Mouse (Mus musculus): ENCODE results near the gene Mettl13. TPM values are rescaled to one million over a fixed set of nuclear protein-coding genes. Genes with fewer than 3 reads are reported as not detected.
A peak's percentile ranks its signal among the peaks of the same experiment; 100 is the strongest.

The Mettl13 gene
- total RNA-seq, 2 experiments from 2014 or later = 7.3 to 8.1 TPM

GRCm38 (mm10) chr1:162543231-162543630 is 5.1 kb downstream of the Mettl13 start:
- no peak for DNase-seq
- intact Hi-C loops (cut with DNase I) = no loop called here

- intact Hi-C loops (cut with DNase I) = loop anchor here (5.0 kb wide), 1 partner anchor 57 kb away; the partner anchor contains the start of gene Dnm3
- DNase-seq = peak in 1 of 2 experiments; percentile 11
Measured at GRCm38 (mm10) chr1:162533766-162534560, 14.4 kb downstream of the Mettl13 start.

GRCm38 (mm10) chr1:162532330-162532729 is 16.0 kb downstream of the Mettl13 start:
- DNase-seq = no peak
- intact Hi-C loops (cut with DNase I) = loop anchor here (5.0 kb wide), 1 partner anchor 55 kb away; the partner anchor contains the start of gene Dnm3

GRCm38 (mm10) chr1:162531584-162531983 is 16.8 kb downstream of the Mettl13 start:
- no peak for DNase-seq
- intact Hi-C loops (cut with DNase I) = loop anchor here (5.0 kb wide), 1 partner anchor 54 kb away; the partner anchor contains the start of gene Dnm3

GRCm38 (mm10) chr1:162530666-162531065 is 17.7 kb downstream of the Mettl13 start:
- intact Hi-C loops (cut with DNase I) = loop anchor here (5.0 kb wide), 1 partner anchor 53 kb away; the partner anchor contains the start of gene Dnm3

GRCm38 (mm10) chr1:162529651-162530050 is 18.7 kb downstream of the Mettl13 start:
- no peak for DNase-seq
- intact Hi-C loops (cut with DNase I) = loop anchor here (1.0 to 5.0 kb wide), 2 partner anchors 52 to 171 kb away; partner anchors contain the start of gene Dnm3

More at GRCm38 (mm10) chr1:162530666-162531065, 17.7 kb downstream of the Mettl13 start:
- DNase-seq = no peak

- intact Hi-C loops (cut with DNase I) = no loop called here
- no peak for DNase-seq
Measured at GRCm38 (mm10) chr1:162515116-162515515, 33.2 kb downstream of the Mettl13 start.

GRCm38 (mm10) chr1:162510013-162510356 is 38.4 kb downstream of the Mettl13 start:
- intact Hi-C loops (cut with DNase I) = no loop called here
- no peak for DNase-seq

GRCm38 (mm10) chr1:162509329-162510012 is 38.9 kb downstream of the Mettl13 start:
- intact Hi-C loops (cut with DNase I) = no loop called here

GRCm38 (mm10) chr1:162508211-162509005 is 39.9 kb downstream of the Mettl13 start:
- DNase-seq = peak; percentile 8 to 17
- intact Hi-C loops (cut with DNase I) = no loop called here

More at GRCm38 (mm10) chr1:162509329-162510012, 38.9 kb downstream of the Mettl13 start:
- DNase-seq = peak; percentile 73 to 77

GRCm38 (mm10) chr1:162506516-162506915 is 41.8 kb downstream of the Mettl13 start:
- intact Hi-C loops (cut with DNase I) = no loop called here
- DNase-seq = no peak

- intact Hi-C loops (cut with DNase I) = no loop called here
Measured at GRCm38 (mm10) chr1:162505649-162506048, 42.7 kb downstream of the Mettl13 start.

More at GRCm38 (mm10) chr1:162505649-162506048, 42.7 kb downstream of the Mettl13 start:
- DNase-seq = no peak

Other genes with a start within 250 kb of the Mettl13 start
- gene Dnm3, start 70.5 kb downstream of the Mettl13 start, total RNA-seq (2021) = 1 to 10 TPM; 6.4 to 8.4 TPM
- 10 to 100 TPM; 18.5 to 23.8 TPM for gene Vamp4, start 22.0 kb upstream of the Mettl13 start, total RNA-seq (2021)
- 1 to 10 TPM; 1.0 to 1.1 TPM for gene Myoc, start 90.6 kb upstream of the Mettl13 start, total RNA-seq (2021)
- gene Myocos, start 109.7 kb upstream of the Mettl13 start, total RNA-seq (2021) = not detected
- 100 to 1,000 TPM; 113 to 126 TPM for gene Prrc2c, start 192.0 kb upstream of the Mettl13 start, total RNA-seq (2021)

Measured in heart, postnatal 10 days (tissue).